Mouse (Mus musculus) ovary, postnatal 36 days (tissue): ENCODE measurements around the gene Gm9507.
"Not testable (repeated sequence)": the region's sequence is repeated elsewhere in the genome, so short reads cannot be mapped to it uniquely, and the experiment has no call there.

ENCODE experiments used
- DNase-seq: peaks from one replicate; pipeline ENCODE4 v3.0.0; 2022; ENCODE audit warnings: low spot score, mixed read lengths

The Gm9507 gene

DNA sequence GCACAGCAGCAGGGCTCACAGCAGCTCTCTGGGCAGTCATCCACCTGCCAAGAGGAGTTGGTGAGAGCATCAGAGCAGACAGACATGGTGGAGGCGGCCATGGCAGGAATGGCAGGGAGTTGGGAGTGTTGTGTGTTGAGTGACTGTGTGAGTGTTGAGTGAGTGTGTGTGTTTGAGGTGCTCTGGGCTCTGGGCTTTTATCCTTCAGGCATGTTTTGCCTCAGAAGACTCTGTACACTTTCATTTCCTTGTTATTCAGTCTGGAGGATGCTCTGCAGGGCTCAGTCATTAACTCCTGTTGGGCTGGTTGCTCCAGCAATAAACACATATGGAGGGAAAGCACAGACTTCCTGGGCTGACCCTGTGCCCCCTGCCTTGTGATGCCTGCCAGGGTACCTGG is 40.4 kb downstream of the Gm9507 start, which contains the start of gene Gm3238:
TSS of gene Gm3238 (minus strand) at position 101 of the 400 bp plus-strand sequence.
- not testable (repeated sequence) for DNase-seq

DNA sequence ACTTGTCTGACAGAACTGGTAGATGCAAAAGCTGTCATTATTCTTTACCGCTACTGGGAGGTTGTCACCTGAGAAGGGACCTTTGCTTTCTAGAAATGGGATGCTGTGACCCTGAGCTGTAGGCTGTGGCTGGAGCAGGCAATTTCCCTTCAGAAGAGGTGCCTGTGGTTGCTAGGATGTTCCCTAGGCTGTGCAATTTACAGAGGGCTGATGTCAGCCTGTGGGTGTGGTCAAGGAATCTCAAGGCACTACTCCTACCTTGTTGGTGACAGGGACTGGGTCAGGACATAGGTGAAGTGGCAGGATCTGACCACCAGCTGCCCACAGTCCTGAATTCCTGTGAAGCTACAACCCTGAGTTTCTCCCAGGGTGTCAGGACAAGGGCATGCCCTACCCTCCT is 41.9 kb downstream of the Gm9507 start:
- no peak for DNase-seq
